Mouse (Mus musculus): ENCODE data around the gene Prom1.

Gene Prom1

GRCm38 (mm10) chr5:44080276-44081054 is 21.4 kb downstream of the Prom1 start:
- DNase-seq (ENCODE audit: low spot score): no peak

GRCm38 (mm10) chr5:44075432-44075831 is 26.4 kb downstream of the Prom1 start:
- no peak for DNase-seq (ENCODE audit: low spot score)

- no peak for DNase-seq (ENCODE audit: low spot score)
Observed at GRCm38 (mm10) chr5:44073634-44074033, 28.2 kb downstream of the Prom1 start.

- no peak for DNase-seq (ENCODE audit: low spot score)
Observed at GRCm38 (mm10) chr5:44070529-44071133, 31.2 kb downstream of the Prom1 start.

GRCm38 (mm10) chr5:44058258-44058657 is 43.6 kb downstream of the Prom1 start:
- no peak for DNase-seq (ENCODE audit: low spot score)

- DNase-seq (ENCODE audit: low spot score): no peak
Observed at GRCm38 (mm10) chr5:44050213-44050612, 51.6 kb downstream of the Prom1 start.

- no peak for DNase-seq (ENCODE audit: low spot score)
Observed at GRCm38 (mm10) chr5:44049395-44049976, 52.3 kb downstream of the Prom1 start.

- no peak for DNase-seq (ENCODE audit: low spot score)
Observed at GRCm38 (mm10) chr5:44048568-44049363, 53.1 kb downstream of the Prom1 start.

GRCm38 (mm10) chr5:44041725-44042124 is 60.1 kb downstream of the Prom1 start:
- DNase-seq (ENCODE audit: low spot score): no peak

GRCm38 (mm10) chr5:44041056-44041455 is 60.8 kb downstream of the Prom1 start:
- no peak for DNase-seq (ENCODE audit: low spot score)

GRCm38 (mm10) chr5:43998295-43998989 is 103.4 kb downstream of the Prom1 start:
- DNase-seq (ENCODE audit: low spot score): no peak

- no peak for DNase-seq (ENCODE audit: low spot score)
Observed at GRCm38 (mm10) chr5:43997626-43998025, 104.2 kb downstream of the Prom1 start.

GRCm38 (mm10) chr5:43996162-43996561 is 105.7 kb downstream of the Prom1 start:
- DNase-seq (ENCODE audit: low spot score): no peak

- DNase-seq (ENCODE audit: low spot score): no peak
Observed at GRCm38 (mm10) chr5:43994981-43995380, 106.9 kb downstream of the Prom1 start.

GRCm38 (mm10) chr5:43990316-43990715 is 111.5 kb downstream of the Prom1 start:
- no peak for DNase-seq (ENCODE audit: low spot score)

GRCm38 (mm10) chr5:43989017-43989416 is 112.8 kb downstream of the Prom1 start:
- no peak for DNase-seq (ENCODE audit: low spot score)

- no peak for DNase-seq (ENCODE audit: low spot score)
Observed at GRCm38 (mm10) chr5:43986212-43986611, 115.6 kb downstream of the Prom1 start.

- no peak for DNase-seq (ENCODE audit: low spot score)
Observed at GRCm38 (mm10) chr5:43982896-43983295, 118.9 kb downstream of the Prom1 start.

- no peak for DNase-seq (ENCODE audit: low spot score)
Observed at GRCm38 (mm10) chr5:43981620-43982019, 120.2 kb downstream of the Prom1 start, which contains the start of gene Fgfbp1. Fgfbp1 (minus strand) TSS chr5:43981779.

GRCm38 (mm10) chr5:43980397-43980796 is 121.4 kb downstream of the Prom1 start:
- no peak for DNase-seq (ENCODE audit: low spot score)

GRCm38 (mm10) chr5:43976821-43977561 is 124.8 kb downstream of the Prom1 start:
- DNase-seq (ENCODE audit: low spot score): no peak

Data from urinary bladder, postnatal 10 days (tissue).